Mouse (Mus musculus): ENCODE results near the gene Nars2. TPM values are rescaled to one million over a fixed set of nuclear protein-coding genes. Genes with fewer than 3 reads are reported as not detected.

The Nars2 gene
- polyA plus RNA-seq, 1 experiment, result 7.1 TPM

GRCm38 (mm10) chr7:97018005-97018404 is 66.7 kb downstream of the Nars2 start:
- Histone ChIP-seq H3K4me1 (ENCODE audit: control insufficient read depth, insufficient read depth, low read length) (no peaks in the 10 kb centered on the region), H3K27ac (ENCODE audit: control insufficient read depth, insufficient read depth, low read depth, low read length, poor library complexity) (no peak overlapping the region), H3K4me3 (replicated peaks; ENCODE audit: control insufficient read depth, low read depth, low read length) (no peak overlapping the region)
- 26% methylated on average over 4 of the region's 4 CpGs for WGBS
- TF ChIP-seq POLR2A (IDR thresholded peaks at IDR 0.05; ENCODE audit: borderline replicate concordance, control insufficient read depth, low read depth, low read length) (no peak), CTCF (IDR thresholded peaks at IDR 0.05; ENCODE audit: control insufficient read depth, insufficient read depth, low read length) (no peak)

DNA sequence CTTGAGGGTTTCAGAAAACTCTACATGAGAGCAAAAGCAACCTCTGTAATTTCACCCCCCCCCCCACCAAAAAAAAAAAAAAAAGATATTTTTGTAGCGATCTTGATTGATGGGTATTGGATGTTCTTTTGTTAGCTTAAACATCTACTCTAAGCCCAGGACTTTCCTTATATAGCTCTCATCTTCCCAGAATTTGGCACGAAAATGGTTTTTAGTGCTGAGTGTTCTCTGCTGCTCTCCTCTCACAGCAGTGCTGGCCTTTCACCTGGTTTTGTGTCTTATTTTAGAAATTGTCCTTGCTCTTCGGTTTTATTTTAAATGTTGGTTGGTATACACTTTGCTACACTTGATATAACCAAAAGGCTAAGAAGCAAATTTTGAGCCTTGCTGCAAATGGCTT is 67.1 kb downstream of the Nars2 start:
- no peak overlapping the region for H3K27ac ChIP-seq (ENCODE audit: control insufficient read depth, insufficient read depth, low read depth, low read length, poor library complexity)
- WGBS, result 81% methylated on average over 3 of the region's 3 CpGs
- H3K4me1 ChIP-seq (ENCODE audit: control insufficient read depth, insufficient read depth, low read length), result no peaks in the 10 kb centered on the region
- H3K4me3 ChIP-seq (replicated peaks; ENCODE audit: control insufficient read depth, low read depth, low read length), result no peak overlapping the region
- TF ChIP-seq CTCF (IDR thresholded peaks at IDR 0.05; ENCODE audit: control insufficient read depth, insufficient read depth, low read length), result no peak

DNA sequence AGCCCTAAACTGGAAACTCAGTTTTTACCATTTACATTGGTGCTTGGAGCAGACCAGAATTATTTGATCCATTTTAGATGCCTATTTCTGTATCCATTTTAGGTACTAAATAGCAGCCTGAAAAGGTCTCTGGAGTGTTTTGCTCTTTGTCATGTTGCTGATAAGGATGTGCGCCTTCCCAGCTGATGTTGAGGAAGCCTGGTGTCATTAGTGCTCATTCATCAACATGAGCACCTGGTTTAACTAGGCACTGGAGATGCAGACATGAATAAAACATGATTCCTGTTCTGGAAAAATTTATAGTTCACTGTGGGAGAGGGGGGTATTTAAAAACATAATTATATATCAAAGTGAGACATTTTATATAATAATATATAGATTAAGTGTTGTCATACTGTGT is 68.0 kb downstream of the Nars2 start:
- TF ChIP-seq POLR2A (IDR thresholded peaks at IDR 0.05; ENCODE audit: borderline replicate concordance, control insufficient read depth, low read depth, low read length) (no peak), CTCF (IDR thresholded peaks at IDR 0.05; ENCODE audit: control insufficient read depth, insufficient read depth, low read length) (no peak)
- H3K4me1 ChIP-seq (ENCODE audit: control insufficient read depth, insufficient read depth, low read length), result no peaks in the 10 kb centered on the region
- no peak overlapping the region for H3K27ac ChIP-seq (ENCODE audit: control insufficient read depth, insufficient read depth, low read depth, low read length, poor library complexity)
- WGBS, result 89% methylated on average over 1 of the region's 1 CpGs
- no peak overlapping the region for H3K4me3 ChIP-seq (replicated peaks; ENCODE audit: control insufficient read depth, low read depth, low read length)

- Histone ChIP-seq H3K4me1 (ENCODE audit: control insufficient read depth, insufficient read depth, low read length) (no peaks in the 10 kb centered on the region; the same call in 1 of the 2 replicates), H3K4me3 (replicated peaks; ENCODE audit: control insufficient read depth, low read depth, low read length) (no peak overlapping the region), H3K27ac (ENCODE audit: control insufficient read depth, insufficient read depth, low read depth, low read length, poor library complexity) (no peak overlapping the region)
- TF ChIP-seq CTCF (IDR thresholded peaks at IDR 0.05; ENCODE audit: control insufficient read depth, insufficient read depth, low read length) (no peak), POLR2A (IDR thresholded peaks at IDR 0.05; ENCODE audit: borderline replicate concordance, control insufficient read depth, low read depth, low read length) (no peak)
- WGBS, result 67% methylated on average over 5 of the region's 5 CpGs
These were observed 75.6 kb downstream of the Nars2 start for GRCm38 (mm10) chr7:97026772-97027358.

- Histone ChIP-seq H3K4me3 (replicated peaks; ENCODE audit: control insufficient read depth, low read depth, low read length) (no peak overlapping the region), H3K4me1 (ENCODE audit: control insufficient read depth, insufficient read depth, low read length) (no peaks in the 10 kb centered on the region; the same call in 1 of the 2 replicates), H3K27ac (ENCODE audit: control insufficient read depth, insufficient read depth, low read depth, low read length, poor library complexity) (peak overlapping the region; percentile 61; the same call in 1 of the 2 replicates)
- TF ChIP-seq POLR2A (IDR thresholded peaks at IDR 0.05; ENCODE audit: borderline replicate concordance, control insufficient read depth, low read depth, low read length), result no peak
- no peak for TF ChIP-seq CTCF (IDR thresholded peaks at IDR 0.05; ENCODE audit: control insufficient read depth, insufficient read depth, low read length)
- WGBS, result 72% methylated on average over 10 of the region's 10 CpGs
These were observed 77.8 kb downstream of the Nars2 start for GRCm38 (mm10) chr7:97029151-97029550.

DNA sequence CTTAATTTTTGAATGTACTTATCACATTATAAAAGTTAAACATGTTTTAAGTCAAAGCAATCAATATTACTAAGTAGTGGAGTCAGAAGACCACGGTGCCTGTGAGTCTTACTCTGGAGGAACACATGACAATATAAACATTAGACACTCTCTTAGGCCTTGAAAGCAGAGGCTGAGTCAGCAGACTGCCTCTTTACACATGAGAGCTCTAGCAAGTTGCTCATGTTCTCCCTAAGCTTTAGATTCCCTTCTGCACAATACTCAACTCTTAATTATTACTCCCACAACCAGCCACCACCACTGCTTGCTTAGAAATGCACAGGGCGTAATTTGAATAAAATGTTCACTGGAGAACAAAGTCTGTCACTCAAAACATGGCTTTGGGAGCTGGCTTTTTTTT is 81.1 kb downstream of the Nars2 start:
- Histone ChIP-seq H3K27ac (ENCODE audit: control insufficient read depth, insufficient read depth, low read depth, low read length, poor library complexity) (no peak overlapping the region), H3K4me3 (replicated peaks; ENCODE audit: control insufficient read depth, low read depth, low read length) (no peak overlapping the region), H3K4me1 (ENCODE audit: control insufficient read depth, insufficient read depth, low read length) (no peaks in the 10 kb centered on the region)
- no peak for TF ChIP-seq POLR2A (IDR thresholded peaks at IDR 0.05; ENCODE audit: borderline replicate concordance, control insufficient read depth, low read depth, low read length)
- no peak for TF ChIP-seq CTCF (IDR thresholded peaks at IDR 0.05; ENCODE audit: control insufficient read depth, insufficient read depth, low read length)
- 90% methylated on average over 2 of the region's 2 CpGs for WGBS

DNA sequence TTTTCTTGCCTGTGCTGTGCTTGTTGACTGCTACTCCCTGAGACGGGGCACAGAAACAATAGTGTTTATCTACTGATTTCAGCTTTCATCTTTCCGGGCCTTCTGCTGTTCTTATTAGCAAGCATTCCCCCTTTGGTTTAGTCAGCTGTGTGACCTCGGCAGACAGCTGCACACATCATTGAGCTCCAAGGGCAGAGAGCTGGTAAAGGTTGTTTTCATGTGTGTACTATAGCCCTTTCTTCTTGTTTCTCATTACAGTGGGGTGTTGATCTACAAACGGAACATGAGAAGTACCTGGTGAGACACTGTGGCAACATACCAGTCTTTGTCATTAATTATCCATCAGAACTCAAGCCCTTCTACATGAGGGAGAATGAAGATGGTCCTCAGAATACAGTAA is 88.3 kb downstream of the Nars2 start:
- WGBS, result 86% methylated on average over 4 of the region's 4 CpGs
- no peak overlapping the region for H3K27ac ChIP-seq (ENCODE audit: control insufficient read depth, insufficient read depth, low read depth, low read length, poor library complexity)
- no peak overlapping the region for H3K4me3 ChIP-seq (replicated peaks; ENCODE audit: control insufficient read depth, low read depth, low read length)
- TF ChIP-seq POLR2A (IDR thresholded peaks at IDR 0.05; ENCODE audit: borderline replicate concordance, control insufficient read depth, low read depth, low read length) (no peak), CTCF (IDR thresholded peaks at IDR 0.05; ENCODE audit: control insufficient read depth, insufficient read depth, low read length) (no peak)
- H3K4me1 ChIP-seq (ENCODE audit: control insufficient read depth, insufficient read depth, low read length), result no peaks in the 10 kb centered on the region

GRCm38 (mm10) chr7:97041868-97042449 is 90.7 kb downstream of the Nars2 start:
- H3K4me3 ChIP-seq (replicated peaks; ENCODE audit: control insufficient read depth, low read depth, low read length), result no peak overlapping the region
- WGBS, result 87% methylated on average over 6 of the region's 6 CpGs
- TF ChIP-seq POLR2A (IDR thresholded peaks at IDR 0.05; ENCODE audit: borderline replicate concordance, control insufficient read depth, low read depth, low read length), result no peak
- no peak for TF ChIP-seq CTCF (IDR thresholded peaks at IDR 0.05; ENCODE audit: control insufficient read depth, insufficient read depth, low read length)
- H3K4me1 ChIP-seq (ENCODE audit: control insufficient read depth, insufficient read depth, low read length), result no peaks in the 10 kb centered on the region
- H3K27ac ChIP-seq (ENCODE audit: control insufficient read depth, insufficient read depth, low read depth, low read length, poor library complexity), result no peak overlapping the region

GRCm38 (mm10) chr7:97042981-97043380 is 91.7 kb downstream of the Nars2 start:
- WGBS, result 73% methylated on average over 1 of the region's 1 CpGs
- no peaks in the 10 kb centered on the region for H3K4me1 ChIP-seq (ENCODE audit: control insufficient read depth, insufficient read depth, low read length)
- no peak overlapping the region for H3K4me3 ChIP-seq (replicated peaks; ENCODE audit: control insufficient read depth, low read depth, low read length)
- TF ChIP-seq POLR2A (IDR thresholded peaks at IDR 0.05; ENCODE audit: borderline replicate concordance, control insufficient read depth, low read depth, low read length), result no peak
- TF ChIP-seq CTCF (IDR thresholded peaks at IDR 0.05; ENCODE audit: control insufficient read depth, insufficient read depth, low read length), result no peak
- H3K27ac ChIP-seq (ENCODE audit: control insufficient read depth, insufficient read depth, low read depth, low read length, poor library complexity), result no peak overlapping the region
